In genomic region chr6:115501131-115501530, GRCm38 (mm10) we compare ENCODE assay signal across 12 mouse cellular contexts. TPM values are rescaled to one million over a fixed set of nuclear protein-coding genes. Genes with fewer than 3 reads are reported as not detected.
DNase-seq lines count a peak whose midpoint lies in the region; ATAC-seq and TF ChIP-seq lines count a peak whose summit lies in the region.
"Had no signal": no experiment of that assay in that cellular context is flagged by ENCODE, and none has a peak within 500 bp of the region (broad histone marks: within the 10 kb centered on the region; RNA-seq: fewer than 3 reads in every experiment).

No protein-coding gene starts in this region.

- WGBS in heart, adult 2 months = 29% methylated on average over 3 of the region's 3 CpGs
- 19% methylated on average over 3 of the region's 3 CpGs for WGBS in heart, embryonic 12.5 days
- WGBS in heart, postnatal 0 days = 30% methylated on average over 3 of the region's 3 CpGs
- WGBS in midbrain, embryonic 13.5 days = 81% methylated on average over 3 of the region's 3 CpGs
- 54% methylated on average over 3 of the region's 3 CpGs for WGBS in kidney, adult 2 months

- no peak for ATAC-seq in heart, embryonic 12.5 days (ENCODE audit: insufficient number of reproducible peaks, low FRiP score)
- ATAC-seq in heart, postnatal 0 days (ENCODE audit: insufficient read depth, low read depth) = peak; percentile 71
- no peak for ATAC-seq in midbrain, embryonic 13.5 days
- ATAC-seq in erythroid progenitor cell, adult 5-6 weeks (replicated peaks; ENCODE audit: low FRiP score, poor library complexity, severe bottlenecking) = no peak

- H3K79me2 ChIP-seq in heart, adult 2 months (replicated peaks; ENCODE audit: control insufficient read depth, insufficient read depth, low read length) = no peaks in the 10 kb centered on the region

- no peaks in the 10 kb centered on the region for H3K27me3 ChIP-seq in heart, adult 2 months (ENCODE audit: control insufficient read depth, insufficient read depth, low read length)
- 0 out of 2 replicates have a peak, but pooled peaks cover 4% of the 10 kb centered on the region for H3K27me3 ChIP-seq in heart, embryonic 12.5 days (replicated peaks)
- H3K27me3 ChIP-seq in heart, postnatal 0 days (ENCODE audit: control insufficient read depth, insufficient read depth, low read length) = no peaks in the 10 kb centered on the region
- H3K27me3 ChIP-seq in midbrain, embryonic 13.5 days = no peaks in the 10 kb centered on the region
- no peaks in the 10 kb centered on the region for H3K27me3 ChIP-seq in kidney, adult 2 months (replicated peaks; ENCODE audit: control insufficient read depth, insufficient read depth, low read length)
- H3K27me3 ChIP-seq: hindbrain, embryonic 13.5 days; lung, embryonic 15.5 days had no signal

- peak in 1 of 2 experiments; percentile 64 for DNase-seq in heart, adult 2 months
- peak; percentile 46 for DNase-seq in urinary bladder, postnatal 14 days (ENCODE audit: low spot score)
- no peak for DNase-seq in urinary bladder, adult 2 months (ENCODE audit: low spot score)
- DNase-seq in heart, postnatal 0 days (ENCODE audit: low spot score) = peak; percentile 24
- no peak for DNase-seq in kidney, adult 2 months
- DNase-seq: cerebellum, adult 18-20 months; thymus, postnatal 36 days had no signal

- TF ChIP-seq POLR2A in heart, adult 2 months (IDR thresholded peaks at IDR 0.05; ENCODE audit: insufficient read depth, low read depth, low read length) = no peak
- TF ChIP-seq POLR2A in kidney, adult 2 months (IDR thresholded peaks at IDR 0.05; ENCODE audit: low read depth, low read length) = no peak

- H3K4me2 ChIP-seq in heart, embryonic 12.5 days = no peak overlapping the region
- H3K4me2 ChIP-seq in heart, postnatal 0 days (ENCODE audit: low read depth, low read length) = no peak overlapping the region
- no peak overlapping the region for H3K4me2 ChIP-seq in midbrain, embryonic 13.5 days (replicated peaks)
- H3K4me2 ChIP-seq: hindbrain, embryonic 13.5 days; lung, embryonic 15.5 days had no signal

- H3K4me1 ChIP-seq in heart, adult 2 months (ENCODE audit: control insufficient read depth, insufficient read depth, low read length) = peaks cover 3% of the 10 kb centered on the region
- peaks cover 14% of the 10 kb centered on the region for H3K4me1 ChIP-seq in heart, embryonic 12.5 days (replicated peaks)
- H3K4me1 ChIP-seq in heart, postnatal 0 days (ENCODE audit: control insufficient read depth, insufficient read depth) = peaks cover 7% of the 10 kb centered on the region
- H3K4me1 ChIP-seq in midbrain, embryonic 13.5 days (replicated peaks) = no peaks in the 10 kb centered on the region
- H3K4me1 ChIP-seq in kidney, adult 2 months (ENCODE audit: control insufficient read depth, insufficient read depth, low read length) = no peaks in the 10 kb centered on the region
- H3K4me1 ChIP-seq: hindbrain, embryonic 13.5 days had no signal

- 0 out of 2 replicates have a peak, but pooled peaks have one; percentile 18 for TF ChIP-seq CTCF in heart, adult 2 months (IDR thresholded peaks at IDR 0.05)
- TF ChIP-seq CTCF in heart, postnatal 0 days (IDR thresholded peaks at IDR 0.05; ENCODE audit: low read depth) = no peak
- TF ChIP-seq CTCF in kidney, adult 2 months (conservative IDR thresholded peaks at IDR 0.05; ENCODE audit: insufficient read depth, insufficient read length, low read depth, low read length) = no peak

- TF ChIP-seq EP300 in heart, adult 2 months (IDR thresholded peaks at IDR 0.05; ENCODE audit: insufficient read depth, low read depth, low read length) = peak; percentile 65
- no peak for TF ChIP-seq EP300 in heart, postnatal 0 days (IDR thresholded peaks at IDR 0.05; ENCODE audit: low read depth)

- H3K27ac ChIP-seq in heart, adult 2 months = peak overlapping the region; percentile 60
- H3K27ac ChIP-seq in heart, embryonic 12.5 days (ENCODE audit: poor library complexity, severe bottlenecking) = no peak overlapping the region
- peak overlapping the region; percentile 45 for H3K27ac ChIP-seq in heart, postnatal 0 days (ENCODE audit: low read depth)
- no peak overlapping the region for H3K27ac ChIP-seq in midbrain, embryonic 13.5 days
- H3K27ac ChIP-seq in kidney, adult 2 months (ENCODE audit: insufficient read depth, low read depth, low read length) = no peak overlapping the region
- H3K27ac ChIP-seq: hindbrain, embryonic 13.5 days; lung, embryonic 15.5 days had no signal

- H3K36me3 ChIP-seq in heart, adult 2 months (ENCODE audit: control insufficient read depth, insufficient read depth, low read length) = peaks cover 2% of the 10 kb centered on the region; the same call in 1 of the 2 replicates
- H3K36me3 ChIP-seq in heart, embryonic 12.5 days = no peaks in the 10 kb centered on the region
- no peaks in the 10 kb centered on the region for H3K36me3 ChIP-seq in heart, postnatal 0 days (replicated peaks; ENCODE audit: control insufficient read depth, insufficient read depth, low read length)
- H3K36me3 ChIP-seq in midbrain, embryonic 13.5 days = no peaks in the 10 kb centered on the region
- H3K36me3 ChIP-seq in kidney, adult 2 months (ENCODE audit: control insufficient read depth, insufficient read depth, low read length) = no peaks in the 10 kb centered on the region
- H3K36me3 ChIP-seq: hindbrain, embryonic 13.5 days; lung, embryonic 15.5 days had no signal

- H3K4me3 ChIP-seq in heart, adult 2 months = no peak overlapping the region
- H3K4me3 ChIP-seq in heart, embryonic 12.5 days = no peak overlapping the region
- no peak overlapping the region for H3K4me3 ChIP-seq in heart, postnatal 0 days (ENCODE audit: low read depth, low read length)
- H3K4me3 ChIP-seq in midbrain, embryonic 13.5 days (replicated peaks) = no peak overlapping the region
- H3K4me3 ChIP-seq in kidney, adult 2 months (ENCODE audit: insufficient read depth, low read depth, low read length) = no peak overlapping the region
- H3K4me3 ChIP-seq: hindbrain, embryonic 13.5 days; lung, embryonic 15.5 days had no signal

- no peak overlapping the region for H3K9ac ChIP-seq in heart, adult 2 months (ENCODE audit: low read depth, low read length)
- H3K9ac ChIP-seq in heart, embryonic 12.5 days = no peak overlapping the region
- H3K9ac ChIP-seq in heart, postnatal 0 days (replicated peaks; ENCODE audit: low read depth, low read length) = no peak overlapping the region
- H3K9ac ChIP-seq in midbrain, embryonic 13.5 days (replicated peaks) = no peak overlapping the region
- H3K9ac ChIP-seq: hindbrain, embryonic 13.5 days; lung, embryonic 15.5 days had no signal

- no peaks in the 10 kb centered on the region for H3K9me3 ChIP-seq in heart, embryonic 12.5 days (replicated peaks)
- H3K9me3 ChIP-seq in heart, postnatal 0 days (replicated peaks; ENCODE audit: control insufficient read depth, low read length) = no peaks in the 10 kb centered on the region
- no peaks in the 10 kb centered on the region for H3K9me3 ChIP-seq in midbrain, embryonic 13.5 days
- H3K9me3 ChIP-seq: hindbrain, embryonic 13.5 days; lung, embryonic 15.5 days had no signal

- intact Hi-C loops in heart, adult 2 months (cut with DNase I) = no loop called here

RNA-seq across cellular contexts. Expression of gene Tsen2, which starts 43.3 kb away (rescaled TPM):
- total RNA-seq in heart, adult 2 months (2021) = 1 to 10 TPM; 6.1 to 7.2 TPM
- polyA plus RNA-seq in heart, adult 2 months (2012; rRNA removed) = 3.9 and 4.3 TPM in 2 replicates
- 20.0 and 20.4 TPM in 2 replicates for polyA plus RNA-seq in heart, embryonic 12.5 days (2016; fragmentation: Nextera tagmentation; extraction: Ambion mirVana)
- 8.4 and 11.1 TPM in 2 replicates for polyA plus RNA-seq in urinary bladder, adult 2 months (2012; rRNA removed)
- total RNA-seq in heart, postnatal 0 days (2014; rRNA removed; ENCODE audit: low replicate concordance) = 6.0 and 11.5 TPM in 2 replicates
- 12.6 and 14.1 TPM in 2 replicates for polyA plus RNA-seq in heart, postnatal 0 days (2015; fragmentation: Nextera tagmentation; extraction: Ambion mirVana)
- polyA plus RNA-seq in midbrain, embryonic 13.5 days (2015; fragmentation: Nextera tagmentation; extraction: Ambion mirVana) = 32.9 and 35.2 TPM in 2 replicates
- 4.2 and 4.8 TPM in 2 replicates for polyA plus RNA-seq in kidney, adult 2 months (2012; rRNA removed)
- 2.1 TPM in 1 of 2 replicates, not detected in the other for total RNA-seq in erythroid progenitor cell, adult 5-6 weeks (2015; ENCODE audit: low replicate concordance)
- total RNA-seq in erythroid progenitor cell, adult 5-6 weeks (2017; ENCODE audit: low replicate concordance) = 1.7 and 6.5 TPM in 2 replicates

Comparison
In these comparisons a context has a peak if more than half of its experiments do, and no peak if none do; other contexts are left out.
1. DNase-seq: peak in urinary bladder, postnatal 14 days (single experiment) and heart, postnatal 0 days (single experiment); none in urinary bladder, adult 2 months (single experiment) and kidney, adult 2 months (single experiment).
2. H3K27ac ChIP-seq: peak in heart, adult 2 months (single experiment) and heart, postnatal 0 days (single experiment); none in heart, embryonic 12.5 days (single experiment), midbrain, embryonic 13.5 days (single experiment) and kidney, adult 2 months (single experiment).